Mouse (Mus musculus) Patski (cell line): ENCODE data around the gene Snrnp27. TPM values are rescaled to one million over a fixed set of nuclear protein-coding genes. Genes with fewer than 3 reads are reported as not detected.

ENCODE experiments used
- ATAC-seq: fragments of 100-300 bp; one replicate; pipeline ENCODE4 v1.8.0; 2021
- CTCF ChIA-PET: fragments of 350-600 bp; sonication (Branson Sonifier 250); formaldehyde crosslinking; loops from one replicate; lab custom pipeline; 2022; ENCODE audit warnings: inconsistent platforms; lab: Charles Lee
- POLR2A ChIA-PET: fragments of 350-600 bp; sonication (Branson Sonifier 250); formaldehyde crosslinking; loops from one replicate; lab custom pipeline; 2022; ENCODE audit warnings: antibody characterized with exemption, inconsistent platforms; lab: Charles Lee
- DNase-seq: peaks from one replicate; pipeline ENCODE4 v3.0.0-alpha.2; 2011; ENCODE audit warnings: low read depth, low spot score
- H3K27me3 ChIP-seq: fragments of 371-371 bp; one replicate; pipeline ENCODE4 v1.5.1; 2021
- CTCF ChIP-seq: fragments of 100-300 bp; IDR thresholded peaks from one replicate; pipeline ENCODE4 v1.5.1; 2021
- in situ Hi-C: fragments of 300-500 bp; cut with MboI; formaldehyde crosslinking; loops from 3 replicates; pipeline ENCODE4 v1.11.1; 2018; ENCODE audit warnings: low pct_unique_long_range_greater_than_20kb, mixed read lengths
- polyA plus RNA-seq: library from polyadenylated mRNA; unstranded; gene quantifications from one replicate; pipeline ENCODE4 v1.2.3, GENCODE M21; 2021

The Snrnp27 gene
- polyA plus RNA-seq, 1 experiment from 2014 or later, result 104 TPM

DNA sequence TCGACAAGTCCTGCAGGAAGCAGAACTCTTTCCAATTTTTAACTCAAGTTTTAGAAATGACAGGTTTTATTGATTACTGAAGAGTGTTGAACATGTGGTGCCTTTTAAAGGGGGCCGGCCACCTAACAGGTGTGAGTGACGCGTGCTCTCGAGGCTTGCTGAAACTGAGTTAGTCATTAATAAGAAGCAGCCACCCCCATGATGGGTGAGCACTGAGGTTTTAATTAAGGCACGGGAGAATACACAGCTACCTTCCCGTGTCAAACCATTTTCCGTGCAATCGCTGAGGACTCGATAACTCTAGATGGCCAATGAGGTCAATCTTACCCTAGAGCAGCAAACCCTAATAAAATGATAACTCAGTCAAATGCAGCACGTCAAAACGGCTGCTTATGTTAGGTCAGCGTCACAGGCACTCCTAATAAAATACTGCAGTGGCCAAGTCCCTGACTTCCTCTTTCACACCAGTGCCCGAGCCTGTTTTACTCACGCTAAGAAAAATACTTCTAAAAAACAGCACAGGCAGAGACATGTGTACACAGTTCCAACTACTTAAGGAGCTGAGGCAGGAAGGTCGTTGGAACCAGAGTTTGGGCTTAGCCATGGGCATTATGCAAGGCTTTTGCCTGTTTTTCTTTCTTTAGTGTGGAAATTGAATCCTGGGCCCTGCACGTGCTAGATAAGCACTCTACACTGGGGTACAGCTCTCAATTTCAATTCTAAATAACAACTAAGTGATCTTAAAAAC, 18.6 kb downstream of the Snrnp27 start:
- DNase-seq (no peak), ATAC-seq (no peak)
- no peak for TF ChIP-seq CTCF
- POLR2A ChIA-PET, result interaction anchor here (0.7 kb wide), 1 partner anchor 49 kb away, joined by 6 read pairs; no protein-coding TSS in a partner anchor
- in situ Hi-C loops, result loop anchor here (5.0 kb wide), 1 partner anchor 63 kb away; no protein-coding TSS in a partner anchor
- CTCF ChIA-PET, result interaction anchor here (0.7 kb wide), 1 partner anchor 12 kb away, joined by 3 read pairs; no protein-coding TSS in a partner anchor
- H3K27me3 ChIP-seq, result no peaks in the 10 kb centered on the region

DNA sequence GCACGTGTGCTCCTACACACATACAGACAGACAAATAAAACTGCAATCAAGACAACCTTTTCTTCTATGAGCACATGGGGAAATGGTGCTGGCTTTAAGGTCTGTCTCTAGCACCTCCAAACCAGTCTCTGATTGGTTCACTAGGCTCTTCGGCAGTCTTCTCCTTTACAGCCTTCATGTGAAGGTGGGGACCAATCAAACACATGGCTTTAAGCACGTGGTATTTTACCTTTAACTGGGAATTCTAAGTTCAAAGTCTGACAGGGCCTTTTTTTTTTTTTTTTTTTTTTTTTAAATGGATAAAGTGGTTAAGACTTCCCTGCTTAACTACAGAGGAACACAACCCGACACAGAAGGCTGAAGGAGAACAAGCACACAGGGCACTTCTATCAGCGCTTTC, 19.2 kb downstream of the Snrnp27 start:
- DNase-seq, result no peak
- ChIA-PET POLR2A (interaction anchor here (0.7 kb wide), 1 partner anchor 48 kb away, joined by 6 read pairs; no protein-coding TSS in a partner anchor), CTCF (interaction anchor here (1.3 kb wide), 1 partner anchor 120 kb away, joined by 4 read pairs; no protein-coding TSS in a partner anchor)
- in situ Hi-C loops, result loop anchor here (5.0 kb wide), 1 partner anchor 63 kb away; no protein-coding TSS in a partner anchor
- TF ChIP-seq CTCF, result no peak
- ATAC-seq, result no peak
- H3K27me3 ChIP-seq, result no peaks in the 10 kb centered on the region

- no peak for DNase-seq
- in situ Hi-C loops, result no loop called here
- CTCF ChIA-PET, result no interaction called here
Observed at GRCm38 (mm10) chr6:86660161-86660877, 24.0 kb downstream of the Snrnp27 start.

GRCm38 (mm10) chr6:86658501-86658900, 25.8 kb downstream of the Snrnp27 start:
- no peak for ATAC-seq
- POLR2A ChIA-PET, result no interaction called here

More at GRCm38 (mm10) chr6:86660161-86660877, 24.0 kb downstream of the Snrnp27 start:
- TF ChIP-seq CTCF, result no peak
- POLR2A ChIA-PET, result no interaction called here
- H3K27me3 ChIP-seq, result no peaks in the 10 kb centered on the region
- no peak for ATAC-seq

GRCm38 (mm10) chr6:86654270-86654916, 29.9 kb downstream of the Snrnp27 start:
- in situ Hi-C loops, result no loop called here
- DNase-seq (no peak), ATAC-seq (no peak)
- POLR2A ChIA-PET, result interaction anchor here (0.6 kb wide), 1 partner anchor 244 kb away, joined by 3 read pairs; no protein-coding TSS in a partner anchor
- CTCF ChIA-PET, result interaction anchor here (0.8 to 1.7 kb wide), 3 partner anchors 13 to 56 kb away, joined by 3 to 5 read pairs (median 3); no protein-coding TSS in a partner anchor
- no peaks in the 10 kb centered on the region for H3K27me3 ChIP-seq
- no peak for TF ChIP-seq CTCF

More at GRCm38 (mm10) chr6:86658501-86658900, 25.8 kb downstream of the Snrnp27 start:
- in situ Hi-C loops, result no loop called here
- no peak for DNase-seq
- no peak for TF ChIP-seq CTCF
- H3K27me3 ChIP-seq, result no peaks in the 10 kb centered on the region
- CTCF ChIA-PET, result no interaction called here

DNA sequence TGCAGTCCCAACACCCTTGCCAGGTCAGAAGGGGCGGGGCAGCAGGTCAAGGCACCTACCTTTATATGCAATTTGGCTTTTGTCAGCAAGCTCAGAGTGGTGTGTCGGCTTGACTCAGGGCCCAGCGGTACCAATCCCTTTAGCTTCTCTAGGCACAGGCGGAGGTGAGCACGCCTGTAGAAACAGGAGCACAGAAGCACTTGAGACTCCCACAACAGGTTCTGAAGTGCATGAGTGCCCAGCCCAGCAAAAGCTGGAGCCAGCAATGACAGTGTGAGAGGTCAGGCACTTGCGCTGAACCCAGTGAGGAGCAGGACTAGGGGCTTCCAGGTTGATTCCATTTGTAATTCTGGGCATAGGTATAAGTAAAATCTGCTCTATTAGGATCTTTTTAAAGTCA, 31.3 kb downstream of the Snrnp27 start:
- no peaks in the 10 kb centered on the region for H3K27me3 ChIP-seq
- TF ChIP-seq CTCF, result no peak
- DNase-seq, result no peak
- in situ Hi-C loops, result no loop called here
- POLR2A ChIA-PET, result no interaction called here
- no peak for ATAC-seq
- CTCF ChIA-PET, result no interaction called here

- no peak for ATAC-seq
- TF ChIP-seq CTCF, result no peak
- H3K27me3 ChIP-seq, result no peaks in the 10 kb centered on the region
- POLR2A ChIA-PET, result no interaction called here
- CTCF ChIA-PET, result no interaction called here
- DNase-seq, result no peak
- in situ Hi-C loops, result no loop called here
Observed at GRCm38 (mm10) chr6:86646143-86646542, 38.2 kb downstream of the Snrnp27 start.

GRCm38 (mm10) chr6:86645551-86645950, 38.8 kb downstream of the Snrnp27 start:
- no peaks in the 10 kb centered on the region for H3K27me3 ChIP-seq
- DNase-seq (no peak), ATAC-seq (no peak)
- POLR2A ChIA-PET, result no interaction called here
- CTCF ChIA-PET, result interaction anchor here (1.3 kb wide), 1 partner anchor 12 kb away, joined by 3 read pairs; no protein-coding TSS in a partner anchor
- in situ Hi-C loops, result no loop called here
- no peak for TF ChIP-seq CTCF

GRCm38 (mm10) chr6:86644775-86645400, 39.4 kb downstream of the Snrnp27 start:
- DNase-seq (no peak), ATAC-seq (no peak)
- H3K27me3 ChIP-seq, result no peaks in the 10 kb centered on the region
- ChIA-PET CTCF (interaction anchor here (1.3 kb wide), 1 partner anchor 11 kb away, joined by 3 read pairs; no protein-coding TSS in a partner anchor), POLR2A (no interaction called here)
- in situ Hi-C loops, result no loop called here
- no peak for TF ChIP-seq CTCF

GRCm38 (mm10) chr6:86641716-86642115, 42.6 kb downstream of the Snrnp27 start:
- DNase-seq (no peak), ATAC-seq (no peak)
- no peak for TF ChIP-seq CTCF
- no peaks in the 10 kb centered on the region for H3K27me3 ChIP-seq
- CTCF ChIA-PET, result interaction anchor here (0.6 to 1.1 kb wide), 2 partner anchors 13 kb away, joined by 3 read pairs; no protein-coding TSS in a partner anchor
- in situ Hi-C loops, result no loop called here
- POLR2A ChIA-PET, result no interaction called here
